Mouse (Mus musculus): ENCODE measurements around the gene Sfmbt1. TPM values are rescaled to one million over a fixed set of nuclear protein-coding genes. Genes with fewer than 3 reads are reported as not detected.

Gene Sfmbt1
- polyA plus RNA-seq, 1 experiment: 1.0 TPM

DNA sequence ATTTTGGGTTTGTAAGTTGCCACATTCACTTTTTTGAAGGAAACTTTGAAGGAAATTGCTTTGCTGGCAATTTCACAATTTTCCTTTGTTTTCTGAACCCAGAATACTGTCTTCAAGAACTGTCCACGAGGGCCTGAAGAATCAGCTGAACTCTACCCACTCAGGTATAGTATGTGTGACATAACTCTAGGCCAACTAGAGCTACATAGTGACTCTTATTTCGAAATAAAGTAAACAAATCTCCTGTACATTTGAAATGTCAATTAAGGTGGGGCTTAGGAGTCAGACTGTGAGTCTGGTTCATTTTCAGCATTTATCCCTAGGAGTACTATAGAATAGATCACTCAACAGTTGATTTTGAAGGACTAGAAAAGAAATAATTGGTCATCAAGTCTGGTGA is 87.1 kb downstream of the Sfmbt1 start:
- Histone ChIP-seq H3K27me3 (replicated peaks) (no peaks in the 10 kb centered on the region), H3K36me3 (replicated peaks; ENCODE audit: low read length) (peaks cover 71% of the 10 kb centered on the region), H3K4me3 (replicated peaks) (no peak overlapping the region), H3K4me1 (no peaks in the 10 kb centered on the region), H3K9me3 (no peaks in the 10 kb centered on the region)
- no peak for TF ChIP-seq GATA1 (IDR thresholded peaks at IDR 0.05; ENCODE audit: borderline replicate concordance, low read length)
- TF ChIP-seq FLI1 (IDR thresholded peaks at IDR 0.05; ENCODE audit: low read length): no peak

DNA sequence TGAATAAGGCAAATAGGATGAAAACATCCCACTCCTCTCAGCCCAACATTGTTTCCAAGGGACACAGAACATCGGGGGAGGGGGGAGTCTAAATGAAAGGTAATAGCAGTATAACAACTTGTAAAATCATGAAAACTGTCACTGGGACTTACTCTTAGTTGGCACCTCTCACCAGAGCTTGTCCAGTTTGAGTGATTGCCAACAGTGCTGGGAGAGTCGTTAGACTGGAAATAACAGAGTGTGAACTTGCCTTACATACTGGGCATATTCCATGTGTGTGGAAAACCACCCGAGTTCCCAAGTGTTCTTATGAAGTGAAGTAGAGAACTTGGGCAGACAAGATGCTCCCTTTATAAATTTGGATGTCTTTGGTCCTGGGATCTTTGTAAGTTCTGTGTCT is 106.5 kb downstream of the Sfmbt1 start:
- no peak for TF ChIP-seq FLI1 (IDR thresholded peaks at IDR 0.05; ENCODE audit: low read length)
- TF ChIP-seq GATA1 (IDR thresholded peaks at IDR 0.05; ENCODE audit: borderline replicate concordance, low read length): no peak

DNA sequence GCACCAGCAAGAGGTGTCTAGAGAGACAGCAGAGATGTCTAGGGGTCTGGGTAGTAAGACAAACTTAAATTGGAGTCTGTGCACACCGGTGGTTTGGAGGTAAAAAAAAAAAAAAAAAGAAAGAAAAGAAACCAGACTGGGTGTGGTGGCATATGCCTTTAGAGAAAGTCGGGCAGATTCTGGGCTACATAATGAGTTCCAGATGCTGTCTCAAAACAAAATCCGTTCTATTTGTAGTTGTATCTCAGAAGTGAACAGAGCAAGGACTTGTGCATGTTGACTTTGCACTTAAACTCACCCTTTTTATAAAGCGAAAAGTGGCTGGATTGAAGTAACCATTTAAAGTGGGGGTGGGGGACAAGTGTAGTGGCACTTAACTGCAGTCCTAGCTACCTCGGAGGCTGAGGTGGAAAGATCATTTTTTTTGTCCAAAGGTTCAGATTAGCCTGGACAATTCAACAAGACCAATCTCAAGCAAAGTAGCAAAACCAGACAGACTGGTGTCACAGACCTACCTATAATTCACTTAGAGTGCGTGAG is 109.9 kb downstream of the Sfmbt1 start:
- H3K27me3 ChIP-seq (replicated peaks): peaks cover 2% of the 10 kb centered on the region
- H3K36me3 ChIP-seq (replicated peaks; ENCODE audit: low read length): peaks cover 9% of the 10 kb centered on the region
- TF ChIP-seq GATA1 (IDR thresholded peaks at IDR 0.05; ENCODE audit: borderline replicate concordance, low read length): no peak
- no peak for TF ChIP-seq FLI1 (IDR thresholded peaks at IDR 0.05; ENCODE audit: low read length)
- H3K9me3 ChIP-seq: no peaks in the 10 kb centered on the region
- H3K4me1 ChIP-seq: peaks cover 45% of the 10 kb centered on the region
- H3K4me3 ChIP-seq (replicated peaks): no peak overlapping the region

More for the DNA sequence above, 106.5 kb downstream of the Sfmbt1 start:
- Histone ChIP-seq H3K4me1 (peaks cover 17% of the 10 kb centered on the region), H3K36me3 (replicated peaks; ENCODE audit: low read length) (peaks cover 40% of the 10 kb centered on the region), H3K4me3 (replicated peaks) (no peak overlapping the region), H3K9me3 (no peaks in the 10 kb centered on the region), H3K27me3 (replicated peaks) (peaks cover 2% of the 10 kb centered on the region)

- no peak for TF ChIP-seq FLI1 (IDR thresholded peaks at IDR 0.05; ENCODE audit: low read length)
- no peak for TF ChIP-seq GATA1 (IDR thresholded peaks at IDR 0.05; ENCODE audit: borderline replicate concordance, low read length)
- no peaks in the 10 kb centered on the region for H3K9me3 ChIP-seq
- H3K4me1 ChIP-seq: peaks cover 45% of the 10 kb centered on the region
- peaks cover 2% of the 10 kb centered on the region for H3K27me3 ChIP-seq (replicated peaks)
- H3K36me3 ChIP-seq (replicated peaks; ENCODE audit: low read length): peaks cover 4% of the 10 kb centered on the region
- H3K4me3 ChIP-seq (replicated peaks): peak overlapping the region; percentile 96
These were observed 110.4 kb downstream of the Sfmbt1 start for GRCm38 (mm10) chr14:30825021-30825475.

GRCm38 (mm10) chr14:30825476-30826131 is 111.0 kb downstream of the Sfmbt1 start, which contains the start of gene Tmem110:
Tmem110 (plus strand) TSS chr14:30825590.
- Histone ChIP-seq H3K4me1 (peaks cover 45% of the 10 kb centered on the region), H3K36me3 (replicated peaks; ENCODE audit: low read length) (no peaks in the 10 kb centered on the region), H3K9me3 (no peaks in the 10 kb centered on the region), H3K27me3 (replicated peaks) (peaks cover 2% of the 10 kb centered on the region), H3K4me3 (replicated peaks) (peak within 1 kb of the TSS; percentile 96)
- TF ChIP-seq FLI1 (IDR thresholded peaks at IDR 0.05; ENCODE audit: low read length): no peak

GRCm38 (mm10) chr14:30826174-30827140 is 111.8 kb downstream of the Sfmbt1 start:
- TF ChIP-seq GATA1 (IDR thresholded peaks at IDR 0.05; ENCODE audit: borderline replicate concordance, low read length): no peak
- TF ChIP-seq FLI1 (IDR thresholded peaks at IDR 0.05; ENCODE audit: low read length): no peak
- Histone ChIP-seq H3K4me3 (replicated peaks) (peak overlapping the region; percentile 96), H3K9me3 (no peaks in the 10 kb centered on the region), H3K27me3 (replicated peaks) (peaks cover 2% of the 10 kb centered on the region), H3K36me3 (replicated peaks; ENCODE audit: low read length) (no peaks in the 10 kb centered on the region), H3K4me1 (peaks cover 49% of the 10 kb centered on the region)

DNA sequence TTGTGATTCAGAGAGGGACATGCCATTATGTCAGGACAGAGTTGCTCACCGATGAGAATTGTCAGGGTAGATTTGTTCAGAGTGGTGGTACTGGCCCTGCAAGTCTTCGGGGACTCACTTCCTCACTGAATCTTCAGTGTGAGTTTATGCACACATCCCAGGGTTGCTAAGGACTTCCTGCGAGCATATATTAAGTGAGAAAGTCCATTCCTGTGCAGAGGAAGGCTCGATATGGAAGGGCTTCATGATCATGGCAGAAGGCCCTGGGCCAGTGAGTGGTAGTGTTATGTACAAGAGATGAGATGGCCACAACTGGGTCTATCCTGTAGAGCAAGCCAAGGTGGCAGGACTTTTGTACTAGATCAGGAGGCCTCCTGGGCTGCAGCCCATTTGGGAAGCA is 112.8 kb downstream of the Sfmbt1 start:
- no peaks in the 10 kb centered on the region for H3K9me3 ChIP-seq
- H3K36me3 ChIP-seq (replicated peaks; ENCODE audit: low read length): no peaks in the 10 kb centered on the region
- H3K4me1 ChIP-seq: peaks cover 52% of the 10 kb centered on the region
- H3K27me3 ChIP-seq (replicated peaks): peaks cover 2% of the 10 kb centered on the region
- H3K4me3 ChIP-seq (replicated peaks): no peak overlapping the region
- TF ChIP-seq GATA1 (IDR thresholded peaks at IDR 0.05; ENCODE audit: borderline replicate concordance, low read length) (no peak), FLI1 (IDR thresholded peaks at IDR 0.05; ENCODE audit: low read length) (no peak)

- no peak overlapping the region for H3K4me3 ChIP-seq (replicated peaks)
- no peak for TF ChIP-seq GATA1 (IDR thresholded peaks at IDR 0.05; ENCODE audit: borderline replicate concordance, low read length)
- no peak for TF ChIP-seq FLI1 (IDR thresholded peaks at IDR 0.05; ENCODE audit: low read length)
- H3K27me3 ChIP-seq (replicated peaks): peaks cover 2% of the 10 kb centered on the region
- H3K9me3 ChIP-seq: no peaks in the 10 kb centered on the region
- peaks cover 51% of the 10 kb centered on the region for H3K4me1 ChIP-seq
- H3K36me3 ChIP-seq (replicated peaks; ENCODE audit: low read length): no peaks in the 10 kb centered on the region
These were observed 113.4 kb downstream of the Sfmbt1 start for GRCm38 (mm10) chr14:30828077-30828476.

- TF ChIP-seq FLI1 (IDR thresholded peaks at IDR 0.05; ENCODE audit: low read length) (no peak), GATA1 (IDR thresholded peaks at IDR 0.05; ENCODE audit: borderline replicate concordance, low read length) (no peak)
- Histone ChIP-seq H3K4me3 (replicated peaks) (no peak overlapping the region), H3K9me3 (no peaks in the 10 kb centered on the region), H3K27me3 (replicated peaks) (peaks cover 2% of the 10 kb centered on the region), H3K4me1 (peaks cover 47% of the 10 kb centered on the region), H3K36me3 (replicated peaks; ENCODE audit: low read length) (no peaks in the 10 kb centered on the region)
These were observed 114.2 kb downstream of the Sfmbt1 start for GRCm38 (mm10) chr14:30828635-30829460.
